Mouse (Mus musculus): Measurements from ENCODE around the gene Kpna2.

DNA sequence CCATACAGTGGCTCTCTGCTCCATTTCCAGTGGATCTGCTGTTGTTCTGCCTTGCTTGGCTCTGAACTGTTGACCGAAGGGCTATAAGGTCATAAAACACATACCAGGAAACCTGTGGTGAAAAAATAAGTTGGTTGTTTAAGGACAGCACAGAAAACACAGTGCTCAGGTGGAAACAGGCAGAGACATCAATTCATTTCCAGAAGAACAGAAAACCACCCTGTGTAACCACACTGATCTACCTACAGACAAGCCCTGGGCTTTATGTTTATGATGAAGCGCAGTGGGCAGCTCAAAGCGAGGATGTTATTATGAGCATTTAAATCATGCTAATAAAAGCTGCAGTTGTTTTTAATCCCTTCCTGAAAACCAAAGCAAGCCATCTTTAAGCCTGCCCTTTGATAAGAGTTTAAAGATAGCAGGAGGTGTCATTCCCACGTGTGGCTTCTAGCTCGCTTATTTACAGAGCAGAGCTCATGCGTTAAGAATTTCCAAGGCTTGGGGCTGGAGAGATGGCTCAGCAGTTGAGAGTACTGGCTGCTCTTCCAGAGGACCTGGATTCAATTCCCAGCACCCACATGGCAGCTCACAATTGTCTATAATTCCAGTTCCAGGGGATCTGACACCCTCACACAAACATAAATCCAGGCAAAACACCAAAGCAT, 40.8 kb downstream of the Kpna2 start:
- no peak for TF ChIP-seq POLR2A (IDR thresholded peaks at IDR 0.05; ENCODE audit: insufficient read depth, low read depth, low read length)
- no peak for TF ChIP-seq CTCF (IDR thresholded peaks at IDR 0.05; ENCODE audit: insufficient read depth, low read depth, low read length)

Data from olfactory bulb, adult 2 months (tissue).